Mouse (Mus musculus) heart, postnatal 0 days (tissue): ENCODE measurements at regions not wholly inside any gene's neighbourhood (a gene's known extent, or its start where the extent isn't known, plus 50 kb on each side); places are given as distances from the start of the nearest gene placed in this dataset.

Experiments used
- CTCF ChIP-seq: IDR thresholded peaks from 2 replicates; pipeline ENCODE4 v1.5.1; 2016; ENCODE audit warnings: antibody characterized with exemption, control low read depth, low read depth
- EP300 ChIP-seq: IDR thresholded peaks from 2 replicates; pipeline ENCODE4 v1.6.1; 2016; ENCODE audit warnings: antibody characterized with exemption, low read depth

DNA sequence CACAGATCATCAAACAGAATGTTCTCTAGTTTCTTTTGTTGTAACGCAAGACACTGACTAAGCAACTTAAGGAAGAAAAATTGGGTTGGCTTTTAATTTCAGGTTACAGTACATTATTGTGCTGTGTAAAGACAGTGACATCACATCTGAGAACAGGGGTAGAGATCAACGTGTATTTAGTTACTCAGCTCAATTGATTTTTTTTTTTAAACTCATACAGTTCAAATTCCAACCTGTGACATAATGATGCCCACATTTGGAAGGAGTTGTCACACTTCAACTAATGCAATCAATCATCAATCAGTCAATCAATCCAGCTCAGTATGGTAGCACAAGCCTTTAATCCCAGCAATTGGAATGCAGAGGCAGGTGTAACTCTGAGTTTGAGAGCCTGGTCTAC, 221.0 kb upstream of the Fn1 start:
- TF ChIP-seq CTCF = no peak
- TF ChIP-seq EP300 = no peak
